Mouse (Mus musculus): ENCODE results near the gene Olfr1086. TPM values are rescaled to one million over a fixed set of nuclear protein-coding genes. Genes with fewer than 3 reads are reported as not detected.
"Not testable (repeated sequence)": the region's sequence is repeated elsewhere in the genome, so short reads cannot be mapped to it uniquely, and the experiment has no call there.

Olfr1086 gene
- not detected for total RNA-seq (2021)
- long read RNA-seq, experiment 1 = 0 reads
- long read RNA-seq, experiment 2 = 0 reads

DNA sequence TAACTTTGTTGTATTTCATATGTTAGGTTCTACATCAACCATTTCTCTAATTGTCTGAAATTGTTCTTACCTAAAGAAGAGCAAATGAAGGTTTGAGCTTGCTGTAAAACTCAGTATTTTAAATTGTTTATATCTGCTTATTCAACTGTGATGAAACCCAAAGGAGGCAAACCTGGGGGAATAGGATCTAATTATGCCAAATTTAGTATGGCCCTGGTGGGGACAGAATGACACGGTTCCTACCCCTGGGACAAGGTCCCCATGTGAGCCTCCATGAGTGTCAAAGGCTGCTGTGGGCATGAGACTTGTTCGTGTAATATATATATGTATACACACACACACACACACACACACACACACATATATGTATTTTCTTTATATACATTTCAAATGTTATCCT lies at the start of gene Olfr1086:
Olfr1086 (minus strand) TSS at position 101 of the 400 bp plus-strand sequence.
- no peak for DNase-seq (ENCODE audit: low spot score)

DNA sequence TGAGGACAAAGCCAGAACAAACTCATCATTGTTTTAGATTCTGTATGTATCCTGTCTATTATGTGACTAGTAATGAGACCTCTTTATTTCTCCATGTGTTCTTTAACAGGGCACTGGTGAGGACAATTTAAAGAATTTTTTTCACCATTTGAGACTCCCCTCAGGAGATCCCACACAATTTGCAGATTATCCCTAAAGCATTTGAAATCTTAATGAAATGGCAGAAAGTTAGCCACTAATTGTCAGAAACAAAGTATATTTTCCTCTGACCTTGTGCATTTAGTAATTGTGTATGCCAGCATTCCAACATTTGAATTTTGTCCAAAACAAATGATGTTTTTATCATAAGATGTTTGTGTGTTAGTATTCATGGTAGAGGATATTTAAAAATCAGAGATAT lies 18.4 kb upstream of the Olfr1086 start, which contains the start of gene Olfr1087:
Olfr1087 (minus strand) TSS at position 101 of the 400 bp plus-strand sequence.
- no peak for DNase-seq (ENCODE audit: low spot score)

DNA sequence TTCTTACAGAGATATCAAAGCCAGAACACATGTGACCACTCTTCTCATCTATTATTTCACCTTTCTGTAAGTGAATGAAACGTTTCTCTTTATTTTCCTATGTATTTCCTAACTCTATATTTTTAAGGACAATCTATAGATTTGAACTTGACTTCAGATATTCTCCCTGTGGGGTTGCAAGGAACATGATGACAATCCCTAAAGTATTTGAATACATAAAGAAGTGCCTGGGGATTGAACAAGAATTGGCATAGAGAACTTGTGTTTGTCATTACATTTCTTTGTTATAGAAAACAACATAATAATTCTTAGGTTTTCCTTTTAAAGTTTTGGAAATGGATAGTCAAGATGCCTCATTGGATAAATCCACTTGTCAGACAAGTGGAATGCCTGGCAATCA lies 18.0 kb downstream of the Olfr1086 start, which contains the start of gene Olfr1085:
Olfr1085 (minus strand) TSS at position 101 of the 400 bp plus-strand sequence.
- no peak for DNase-seq (ENCODE audit: low spot score)

DNA sequence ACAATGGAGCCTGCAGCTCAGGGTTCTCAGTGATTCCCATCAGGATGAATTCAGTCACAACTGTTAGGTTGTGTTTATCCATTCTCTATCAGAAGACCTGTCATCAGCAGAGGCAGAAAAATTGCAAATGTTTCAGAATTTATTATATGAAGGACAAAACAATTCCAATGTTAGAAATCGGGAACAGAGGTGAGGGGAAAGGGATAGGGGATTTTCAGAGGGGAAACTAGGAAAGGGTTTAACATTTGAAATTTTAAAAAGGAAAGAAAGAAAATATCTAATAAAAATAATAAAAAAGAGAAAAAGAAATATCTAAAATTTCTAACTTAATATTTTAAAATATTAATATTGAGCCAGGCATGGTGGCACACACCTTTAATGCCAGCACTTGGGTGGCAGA lies 40.3 kb downstream of the Olfr1086 start, which contains the start of gene Olfr1084:
Olfr1084 (minus strand) TSS at position 101 of the 400 bp plus-strand sequence.
- not testable (repeated sequence) for DNase-seq (ENCODE audit: low spot score)

Other genes starting within 250 kb of the Olfr1086 start
- gene Olfr1065, start 229.5 kb downstream of the Olfr1086 start, total RNA-seq (2021) = not detected
- not detected for gene Olfr1066, start 223.8 kb downstream of the Olfr1086 start, total RNA-seq (2021)
- not detected for gene Olfr228, start 192.7 kb downstream of the Olfr1086 start, total RNA-seq (2021)
- gene Olfr1076, start 171.6 kb downstream of the Olfr1086 start, total RNA-seq (2021) = not detected
- not detected for gene Olfr1079, start 137.6 kb downstream of the Olfr1086 start, total RNA-seq (2021)
- not detected for gene Olfr1080, start 121.9 kb downstream of the Olfr1086 start, total RNA-seq (2021)
- gene Olfr1082, start 81.1 kb downstream of the Olfr1086 start, total RNA-seq (2021) = not detected
- gene Olfr1084, start 40.4 kb downstream of the Olfr1086 start, total RNA-seq (2021) = not detected
- not detected for gene Olfr1085, start 18.1 kb downstream of the Olfr1086 start, total RNA-seq (2021)
- not detected for gene Olfr1087, start 18.3 kb upstream of the Olfr1086 start, total RNA-seq (2021)
- gene Olfr1089, start 53.6 kb upstream of the Olfr1086 start, total RNA-seq (2021) = not detected
- not detected for gene Olfr1090, start 78.9 kb upstream of the Olfr1086 start, total RNA-seq (2021)
- gene Olfr1093, start 102.4 kb upstream of the Olfr1086 start, total RNA-seq (2021) = not detected
- gene Olfr141, start 129.9 kb upstream of the Olfr1086 start, total RNA-seq (2021) = not detected
- gene Olfr1094, start 144.6 kb upstream of the Olfr1086 start, total RNA-seq (2021) = not detected
- gene Olfr1095, start 171.6 kb upstream of the Olfr1086 start, total RNA-seq (2021) = not detected
- gene Gm13723, start 194.7 kb upstream of the Olfr1086 start, total RNA-seq (2021) = not detected
- gene Olfr1097, start 212.1 kb upstream of the Olfr1086 start, total RNA-seq (2021) = not detected
- gene Olfr1098, start 244.5 kb upstream of the Olfr1086 start, total RNA-seq (2021) = not detected